Mouse (Mus musculus) lung, postnatal 0 days (tissue): Measurements from ENCODE around the gene Tdrd9. TPM values are rescaled to one million over a fixed set of nuclear protein-coding genes. Genes with fewer than 3 reads are reported as not detected.

Source experiments
- ATAC-seq: fragments of 200-750 bp; cut with Nextera tagmentation; 2 replicates; pipeline ENCODE4 v1.8.0; 2017; ENCODE audit warnings: moderate library complexity
- DNase-seq: peaks from one replicate; pipeline ENCODE4 v3.0.0-alpha.2; 2016; ENCODE audit warnings: low spot score
- H3K27ac ChIP-seq: fragments of 300-500 bp; sonication (generic); 2 replicates; pipeline ENCODE4 v1.5.1; 2014; ENCODE audit warnings: antibody characterized with exemption, mild to moderate bottlenecking, low read length, mixed read lengths
- H3K27me3 ChIP-seq: fragments of 300-500 bp; sonication (generic); replicated peaks from 2 replicates; pipeline ENCODE4 v1.6.1; 2014; ENCODE audit warnings: low read length, mixed read lengths; ENCODE audit not compliant: insufficient read depth
- H3K36me3 ChIP-seq: fragments of 300-500 bp; sonication (generic); 2 replicates; pipeline ENCODE4 v1.6.1; 2014; ENCODE audit warnings: low read length, mixed read lengths; ENCODE audit not compliant: insufficient read depth
- H3K4me1 ChIP-seq: fragments of 300-500 bp; sonication (generic); 2 replicates; pipeline ENCODE4 v1.6.1; 2014; ENCODE audit warnings: antibody characterized with exemption, low read depth, low read length, mixed read lengths; ENCODE audit not compliant: insufficient read depth
- H3K4me2 ChIP-seq: fragments of 300-500 bp; sonication (generic); replicated peaks from 2 replicates; pipeline ENCODE4 v1.6.1; 2014; ENCODE audit warnings: low read depth, mild to moderate bottlenecking, low read length, moderate library complexity, mixed read lengths
- H3K4me3 ChIP-seq: fragments of 300-500 bp; sonication (generic); 2 replicates; pipeline ENCODE4 v1.5.1; 2014; ENCODE audit warnings: low read depth, low read length
- H3K9ac ChIP-seq: fragments of 300-500 bp; sonication (generic); replicated peaks from 2 replicates; pipeline ENCODE4 v1.6.1; 2014; ENCODE audit warnings: low read depth, mild to moderate bottlenecking
- H3K9me3 ChIP-seq: fragments of 300-500 bp; sonication (generic); 2 replicates; pipeline ENCODE4 v1.6.1; 2016; ENCODE audit warnings: low read length, mixed read lengths
- CTCF ChIP-seq: IDR thresholded peaks from 2 replicates; pipeline ENCODE4 v1.5.1; 2016; ENCODE audit warnings: antibody characterized with exemption, mild to moderate bottlenecking
- EP300 ChIP-seq: IDR thresholded peaks from 2 replicates; pipeline ENCODE4 v1.6.1; 2016; ENCODE audit warnings: antibody characterized with exemption, mild to moderate bottlenecking, control low read depth
- WGBS: fragments of 180-500 bp; shearing (Covaris S2); extraction: QIAGEN DNeasy Blood & Tissue Kit; methylation state at CpG from one replicate; pipeline ENCODE4 v1.1.7; 2014; 5-methylcytosine and 5-hydroxymethylcytosine counted together
- polyA plus RNA-seq: library from polyadenylated mRNA; unstranded; fragments of >200 nt; fragmentation: Nextera tagmentation; extraction: Ambion mirVana; gene quantifications from 2 replicates; pipeline ENCODE4 v1.2.1, GENCODE M21; 2015

The Tdrd9 gene
- polyA plus RNA-seq, 1 experiment from 2014 or later: 0.02 TPM

- Histone ChIP-seq H3K4me2 (no peak overlapping the region), H3K36me3 (no peaks in the 10 kb centered on the region), H3K27ac (no peak overlapping the region), H3K9me3 (no peaks in the 10 kb centered on the region), H3K4me3 (no peak overlapping the region), H3K4me1 (no peaks in the 10 kb centered on the region), H3K27me3 (no peaks in the 10 kb centered on the region), H3K9ac (no peak overlapping the region)
- DNase-seq (no peak), ATAC-seq (no peak)
- no peak for TF ChIP-seq EP300
- TF ChIP-seq CTCF: no peak
- 92% methylated on average over 10 of the region's 10 CpGs for WGBS
Observed at GRCm38 (mm10) chr12:112038441-112038840, 67.1 kb downstream of the Tdrd9 start.

DNA sequence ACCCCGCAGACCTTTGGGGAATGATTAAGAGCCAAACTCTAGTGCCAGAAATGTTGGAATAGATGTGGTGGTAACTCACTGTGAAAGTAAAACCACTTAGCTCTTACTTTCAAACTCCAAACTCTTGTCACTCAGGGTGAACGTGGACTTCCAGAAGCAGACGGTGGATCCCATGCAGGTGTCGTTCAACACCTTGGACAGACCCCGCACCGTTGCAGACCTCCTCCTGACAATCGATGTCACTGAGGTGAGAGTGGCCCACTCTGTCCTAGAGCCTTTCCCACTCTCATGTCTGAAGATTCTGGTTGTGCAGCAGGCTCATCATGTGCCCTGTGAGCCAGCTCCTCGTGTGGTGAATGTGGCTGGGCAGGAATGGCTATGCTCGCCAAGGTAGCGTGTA lies 67.8 kb downstream of the Tdrd9 start:
- whole genome bisulfite sequencing: 87% methylated on average over 10 of the region's 10 CpGs
- TF ChIP-seq CTCF (no peak), EP300 (no peak)
- Histone ChIP-seq H3K9ac (no peak overlapping the region), H3K4me2 (no peak overlapping the region), H3K4me1 (no peaks in the 10 kb centered on the region), H3K27me3 (no peaks in the 10 kb centered on the region), H3K36me3 (no peaks in the 10 kb centered on the region), H3K4me3 (no peak overlapping the region), H3K9me3 (no peaks in the 10 kb centered on the region), H3K27ac (no peak overlapping the region)
- DNase-seq (no peak), ATAC-seq (no peak)

- 79% methylated on average over 14 of the region's 14 CpGs for WGBS
- no peak for ATAC-seq
- no peak overlapping the region for H3K27ac ChIP-seq
Observed at GRCm38 (mm10) chr12:112042681-112043080, 71.3 kb downstream of the Tdrd9 start.

GRCm38 (mm10) chr12:112077651-112078050 lies 106.3 kb downstream of the Tdrd9 start:
- H3K27ac ChIP-seq: no peak overlapping the region
- 7% methylated on average over 6 of the region's 6 CpGs for WGBS
- peak; percentile 60 for DNase-seq
- H3K4me2 ChIP-seq: no peak overlapping the region
- TF ChIP-seq EP300: no peak
- TF ChIP-seq CTCF: peak; percentile 97
- no peaks in the 10 kb centered on the region for H3K36me3 ChIP-seq
- no peak overlapping the region for H3K9ac ChIP-seq
- no peaks in the 10 kb centered on the region for H3K9me3 ChIP-seq
- H3K27me3 ChIP-seq: no peaks in the 10 kb centered on the region
- ATAC-seq: peak; percentile 66
- H3K4me1 ChIP-seq: no peaks in the 10 kb centered on the region
- H3K4me3 ChIP-seq: no peak overlapping the region

More at GRCm38 (mm10) chr12:112042681-112043080, 71.3 kb downstream of the Tdrd9 start:
- H3K4me3 ChIP-seq: no peak overlapping the region
- no peaks in the 10 kb centered on the region for H3K4me1 ChIP-seq
- no peak for DNase-seq
- no peak overlapping the region for H3K4me2 ChIP-seq
- H3K9ac ChIP-seq: no peak overlapping the region
- no peaks in the 10 kb centered on the region for H3K36me3 ChIP-seq
- no peaks in the 10 kb centered on the region for H3K9me3 ChIP-seq
- TF ChIP-seq EP300 (no peak), CTCF (no peak)
- H3K27me3 ChIP-seq: no peaks in the 10 kb centered on the region

DNA sequence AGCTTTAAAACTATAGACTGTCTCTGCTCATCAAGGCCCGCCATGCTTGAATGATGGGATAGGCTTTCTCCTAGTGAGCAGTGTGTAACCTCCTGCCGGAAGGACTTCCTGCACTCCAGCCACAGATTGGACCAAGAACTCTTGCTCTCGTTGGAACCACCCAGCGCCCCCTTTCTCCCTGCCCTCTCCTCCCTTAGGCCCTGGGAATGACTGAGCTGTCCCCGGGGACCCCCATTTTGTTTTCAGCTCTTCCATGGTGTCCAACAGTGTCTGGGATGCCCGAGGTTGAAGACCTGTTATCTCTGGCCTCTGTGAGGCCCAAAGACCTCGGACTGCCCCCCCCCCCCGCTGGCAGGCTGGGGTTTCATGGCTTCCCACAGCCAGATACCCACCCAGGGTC lies 108.6 kb downstream of the Tdrd9 start:
- Histone ChIP-seq H3K27me3 (no peaks in the 10 kb centered on the region), H3K36me3 (no peaks in the 10 kb centered on the region), H3K9me3 (no peaks in the 10 kb centered on the region), H3K4me3 (no peak overlapping the region), H3K4me1 (no peaks in the 10 kb centered on the region), H3K27ac (no peak overlapping the region), H3K4me2 (no peak overlapping the region), H3K9ac (no peak overlapping the region)
- no peak for DNase-seq
- ATAC-seq: no peak
- TF ChIP-seq EP300: no peak
- TF ChIP-seq CTCF: no peak
- 70% methylated on average over 8 of the region's 8 CpGs for WGBS

GRCm38 (mm10) chr12:112080911-112081310 lies 109.6 kb downstream of the Tdrd9 start:
- 81% methylated on average over 4 of the region's 4 CpGs for WGBS
- Histone ChIP-seq H3K27ac (no peak overlapping the region), H3K9ac (no peak overlapping the region), H3K27me3 (no peaks in the 10 kb centered on the region), H3K9me3 (no peaks in the 10 kb centered on the region), H3K4me3 (no peak overlapping the region), H3K4me2 (no peak overlapping the region), H3K4me1 (no peaks in the 10 kb centered on the region), H3K36me3 (no peaks in the 10 kb centered on the region)
- ATAC-seq (no peak), DNase-seq (no peak)
- no peak for TF ChIP-seq EP300
- no peak for TF ChIP-seq CTCF

- Histone ChIP-seq H3K27me3 (no peaks in the 10 kb centered on the region), H3K9ac (no peak overlapping the region), H3K4me1 (no peaks in the 10 kb centered on the region), H3K36me3 (no peaks in the 10 kb centered on the region), H3K4me2 (no peak overlapping the region), H3K9me3 (no peaks in the 10 kb centered on the region), H3K27ac (no peak overlapping the region), H3K4me3 (no peak overlapping the region)
- DNase-seq (no peak), ATAC-seq (no peak)
- TF ChIP-seq EP300 (no peak), CTCF (no peak)
- WGBS: 33% methylated on average over 1 of the region's 1 CpGs
Observed at GRCm38 (mm10) chr12:112082241-112082640, 110.9 kb downstream of the Tdrd9 start.
